ENCODE assay signal across 23 mouse cellular contexts in genomic region chr5:27685162-27685561, GRCm38 (mm10).
DNase-seq lines count a peak whose midpoint lies in the region; ATAC-seq and TF ChIP-seq lines count a peak whose summit lies in the region.
"Had no signal": no experiment of that assay in that cellular context is flagged by ENCODE, and none has a peak within 500 bp of the region (broad histone marks: within the 10 kb centered on the region; RNA-seq: fewer than 3 reads in every experiment).

No protein-coding gene starts in this region.

- no peaks in the 10 kb centered on the region for H3K9me3 ChIP-seq in neural tube, embryonic 13.5 days
- no peaks in the 10 kb centered on the region for H3K9me3 ChIP-seq in neural tube, embryonic 15.5 days (replicated peaks)
- no peaks in the 10 kb centered on the region for H3K9me3 ChIP-seq in forebrain, postnatal 0 days (ENCODE audit: low read length)
- no peaks in the 10 kb centered on the region for H3K9me3 ChIP-seq in midbrain, embryonic 12.5 days
- H3K9me3 ChIP-seq: embryonic facial prominence, embryonic 13.5 days; intestine, embryonic 15.5 days; liver, embryonic 13.5 days had no signal

- no peak for DNase-seq in forebrain, postnatal 0 days
- no peak for DNase-seq in retina, postnatal 1 day
- no peak for DNase-seq in liver
- DNase-seq in gastrocnemius, postnatal 14 days, result no peak
- DNase-seq: adrenal gland, postnatal 10 days; cerebellum, adult 8-10 months; cerebellum, postnatal 36 days; embryo, embryonic 11 days; heart, adult 11 months; kidney, adult 8-10 months; kidney, postnatal 14 days; liver, embryonic 13.5 days; lung, adult 2 months; lung, postnatal 14 days; thymus, adult 18-20 months had no signal

- 54% methylated on average over 11 of the region's 11 CpGs for WGBS in neural tube, embryonic 13.5 days
- 56% methylated on average over 11 of the region's 11 CpGs for WGBS in neural tube, embryonic 15.5 days
- 43% methylated on average over 11 of the region's 11 CpGs for WGBS in forebrain, postnatal 0 days
- WGBS in midbrain, embryonic 12.5 days, result 54% methylated on average over 11 of the region's 11 CpGs

- H3K4me2 ChIP-seq in neural tube, embryonic 13.5 days, result no peak overlapping the region
- no peak overlapping the region for H3K4me2 ChIP-seq in neural tube, embryonic 15.5 days
- no peak overlapping the region for H3K4me2 ChIP-seq in forebrain, postnatal 0 days (ENCODE audit: low read depth)
- no peak overlapping the region for H3K4me2 ChIP-seq in midbrain, embryonic 12.5 days (replicated peaks)
- H3K4me2 ChIP-seq: embryonic facial prominence, embryonic 13.5 days; heart, embryonic 11.5 days; intestine, embryonic 15.5 days; limb, embryonic 13.5 days; liver, embryonic 13.5 days had no signal

- no peak overlapping the region for H3K9ac ChIP-seq in neural tube, embryonic 13.5 days
- H3K9ac ChIP-seq in neural tube, embryonic 15.5 days (replicated peaks), result no peak overlapping the region
- no peak overlapping the region for H3K9ac ChIP-seq in forebrain, postnatal 0 days
- no peak overlapping the region for H3K9ac ChIP-seq in midbrain, embryonic 12.5 days (replicated peaks)
- H3K9ac ChIP-seq: embryonic facial prominence, embryonic 13.5 days; intestine, embryonic 15.5 days; limb, embryonic 13.5 days; liver, embryonic 13.5 days had no signal

- no peak for ATAC-seq in neural tube, embryonic 13.5 days (ENCODE audit: low read depth)
- no peak for ATAC-seq in neural tube, embryonic 15.5 days (ENCODE audit: low FRiP score)
- ATAC-seq in forebrain, postnatal 0 days, result peak; percentile 33
- ATAC-seq in midbrain, embryonic 12.5 days (ENCODE audit: low FRiP score, low read depth), result peak; percentile 77
- ATAC-seq: activated CD4-positive, CD25-positive, alpha-beta regulatory T cell, adult 4 months; intestine, embryonic 15.5 days had no signal

- 0 out of 2 replicates have a peak overlapping the region, but pooled peaks have one; percentile 13 for H3K27ac ChIP-seq in neural tube, embryonic 13.5 days (replicated peaks)
- H3K27ac ChIP-seq in neural tube, embryonic 15.5 days (replicated peaks), result no peak overlapping the region
- H3K27ac ChIP-seq in forebrain, postnatal 0 days (ENCODE audit: low read depth, low read length), result no peak overlapping the region
- peak overlapping the region; percentile 63 for H3K27ac ChIP-seq in midbrain, embryonic 12.5 days (replicated peaks)
- H3K27ac ChIP-seq: embryonic facial prominence, embryonic 13.5 days; intestine, embryonic 15.5 days; limb, embryonic 13.5 days; liver, embryonic 13.5 days had no signal

- H3K27me3 ChIP-seq in neural tube, embryonic 13.5 days, result no peaks in the 10 kb centered on the region
- no peaks in the 10 kb centered on the region for H3K27me3 ChIP-seq in neural tube, embryonic 15.5 days (replicated peaks)
- no peaks in the 10 kb centered on the region for H3K27me3 ChIP-seq in forebrain, postnatal 0 days (ENCODE audit: insufficient read depth, low read length)
- no peaks in the 10 kb centered on the region for H3K27me3 ChIP-seq in midbrain, embryonic 12.5 days
- H3K27me3 ChIP-seq: embryonic facial prominence, embryonic 13.5 days; intestine, embryonic 15.5 days; limb, embryonic 13.5 days; liver, embryonic 13.5 days had no signal

- peaks cover 6% of the 10 kb centered on the region; the same call in 1 of the 2 replicates for H3K36me3 ChIP-seq in neural tube, embryonic 13.5 days
- H3K36me3 ChIP-seq in neural tube, embryonic 15.5 days, result peaks cover 23% of the 10 kb centered on the region; the same call in 1 of the 2 replicates
- no peaks in the 10 kb centered on the region for H3K36me3 ChIP-seq in forebrain, postnatal 0 days (ENCODE audit: insufficient read depth)
- H3K36me3 ChIP-seq in midbrain, embryonic 12.5 days, result no peaks in the 10 kb centered on the region
- H3K36me3 ChIP-seq: embryonic facial prominence, embryonic 13.5 days; intestine, embryonic 15.5 days; limb, embryonic 13.5 days; liver, embryonic 13.5 days had no signal

- intact Hi-C loops in gastrocnemius, postnatal 14 days (cut with DNase I; ENCODE audit: low total_unique reads), result no loop called here

- no peak for TF ChIP-seq CTCF in forebrain, postnatal 0 days (IDR thresholded peaks at IDR 0.05; ENCODE audit: low read depth)

- no peak overlapping the region for H3K4me3 ChIP-seq in neural tube, embryonic 13.5 days
- H3K4me3 ChIP-seq in neural tube, embryonic 15.5 days (replicated peaks), result no peak overlapping the region
- H3K4me3 ChIP-seq in forebrain, postnatal 0 days (ENCODE audit: low read depth, low read length), result no peak overlapping the region
- no peak overlapping the region for H3K4me3 ChIP-seq in midbrain, embryonic 12.5 days
- H3K4me3 ChIP-seq: embryonic facial prominence, embryonic 13.5 days; intestine, embryonic 15.5 days; limb, embryonic 13.5 days; liver, embryonic 13.5 days had no signal

- 0 out of 2 replicates have a peak, but pooled peaks cover 3% of the 10 kb centered on the region for H3K4me1 ChIP-seq in neural tube, embryonic 13.5 days (replicated peaks)
- H3K4me1 ChIP-seq in neural tube, embryonic 15.5 days, result 0 out of 2 replicates have a peak, but pooled peaks cover 2% of the 10 kb centered on the region
- H3K4me1 ChIP-seq in forebrain, postnatal 0 days (ENCODE audit: insufficient read depth), result no peaks in the 10 kb centered on the region
- peaks cover 3% of the 10 kb centered on the region; the same call in 1 of the 2 replicates for H3K4me1 ChIP-seq in midbrain, embryonic 12.5 days
- H3K4me1 ChIP-seq: embryonic facial prominence, embryonic 13.5 days; intestine, embryonic 15.5 days; limb, embryonic 13.5 days; liver, embryonic 13.5 days had no signal

Comparison
In these comparisons a context has a peak if more than half of its experiments do, and no peak if none do; other contexts are left out.
1. H3K27ac ChIP-seq: peak in neural tube, embryonic 13.5 days (single experiment) and midbrain, embryonic 12.5 days (single experiment); none in neural tube, embryonic 15.5 days (single experiment) and forebrain, postnatal 0 days (single experiment).
2. ATAC-seq: peak in forebrain, postnatal 0 days (single experiment) and midbrain, embryonic 12.5 days (single experiment); none in neural tube, embryonic 13.5 days (single experiment) and neural tube, embryonic 15.5 days (single experiment).